Mouse (Mus musculus) embryonic facial prominence, embryonic 11.5 days (tissue): Measurements from ENCODE around the gene H2-D1. TPM values are rescaled to one million over a fixed set of nuclear protein-coding genes. Genes with fewer than 3 reads are reported as not detected.

Source experiments
- ATAC-seq: fragments of 200-750 bp; cut with Nextera tagmentation; replicated peaks from 2 replicates; pipeline ENCODE4 v1.8.0; 2017; ENCODE audit warnings: low read depth; ENCODE audit not compliant: insufficient number of reproducible peaks, low FRiP score, low TSS enrichment
- DNase-seq: peaks from one replicate; pipeline ENCODE4 v3.0.0-alpha.2; 2015; ENCODE audit warnings: low spot score
- H3K27ac ChIP-seq: fragments of 300-500 bp; sonication (generic); replicated peaks from 2 replicates; pipeline ENCODE4 v1.5.1; 2014; ENCODE audit warnings: mild to moderate bottlenecking, low read depth, low read length, control low read depth
- H3K27me3 ChIP-seq: fragments of 300-500 bp; sonication (generic); 2 replicates; pipeline ENCODE4 v1.6.1; 2014; ENCODE audit warnings: mild to moderate bottlenecking, low read length, moderate library complexity, mixed read lengths; ENCODE audit not compliant: control insufficient read depth, insufficient read depth
- H3K36me3 ChIP-seq: fragments of 300-500 bp; sonication (generic); replicated peaks from 2 replicates; pipeline ENCODE4 v1.6.1; 2014; ENCODE audit warnings: low read depth, mild to moderate bottlenecking, low read length, moderate library complexity, mixed read lengths; ENCODE audit not compliant: control insufficient read depth, insufficient read depth
- H3K4me1 ChIP-seq: fragments of 300-500 bp; sonication (generic); 2 replicates; pipeline ENCODE4 v1.6.1; 2014; ENCODE audit warnings: low read length, mixed read lengths; ENCODE audit not compliant: control insufficient read depth, insufficient read depth
- H3K4me2 ChIP-seq: fragments of 300-500 bp; sonication (generic); 2 replicates; pipeline ENCODE4 v1.6.1; 2014; ENCODE audit warnings: low read depth, mild to moderate bottlenecking, control low read depth, low read length, moderate library complexity
- H3K4me3 ChIP-seq: fragments of 300-500 bp; sonication (generic); 2 replicates; pipeline ENCODE4 v1.5.1; 2014; ENCODE audit warnings: low read depth, low read length, control low read depth
- H3K9ac ChIP-seq: fragments of 300-500 bp; sonication (generic); replicated peaks from 2 replicates; pipeline ENCODE4 v1.6.1; 2014; ENCODE audit warnings: mild to moderate bottlenecking, control low read depth, low read length
- H3K9me3 ChIP-seq: fragments of 300-500 bp; sonication (generic); replicated peaks from 2 replicates; pipeline ENCODE4 v1.6.1; 2016; ENCODE audit warnings: mild to moderate bottlenecking, low read length, inconsistent platforms, mixed read lengths; ENCODE audit not compliant: control insufficient read depth
- WGBS: fragments of 180-500 bp; shearing (Covaris S2); extraction: QIAGEN DNeasy Blood & Tissue Kit; methylation state at CpG from one replicate; pipeline ENCODE4 v1.1.7; 2014; 5-methylcytosine and 5-hydroxymethylcytosine counted together
- polyA plus RNA-seq: library from polyadenylated mRNA; unstranded; fragments of >200 nt; fragmentation: Nextera tagmentation; extraction: Ambion mirVana; gene quantifications from 2 replicates; pipeline ENCODE4 v1.2.1, GENCODE M21; 2014

H2-D1 gene
- 18.8 and 24.0 TPM in 2 replicates for polyA plus RNA-seq

- Histone ChIP-seq H3K36me3 (no peaks in the 10 kb centered on the region), H3K4me3 (peak within 1 kb of the TSS; percentile 54), H3K4me1 (no peaks in the 10 kb centered on the region), H3K27me3 (peaks cover 19% of the 10 kb centered on the region), H3K4me2 (peak within 1 kb of the TSS; percentile 95), H3K9me3 (no peaks in the 10 kb centered on the region), H3K27ac (no peak within 1 kb of the TSS), H3K9ac (peak within 1 kb of the TSS; percentile 52)
- DNase-seq (peak; percentile 86), ATAC-seq (peak; percentile 83)
- 2% methylated on average over 72 of the region's 73 CpGs for WGBS
These were observed at the start of gene H2-D1 for GRCm38 (mm10) chr17:35262664-35263522. TSS of gene H2-D1 (plus strand) at chr17:35262730.

- 92% methylated on average over 5 of the region's 5 CpGs for WGBS
- H3K4me1 ChIP-seq, result no peaks in the 10 kb centered on the region
- no peak overlapping the region for H3K9ac ChIP-seq
- H3K27ac ChIP-seq, result no peak overlapping the region
- no peak overlapping the region for H3K4me2 ChIP-seq
- ATAC-seq (no peak), DNase-seq (no peak)
- H3K36me3 ChIP-seq, result no peaks in the 10 kb centered on the region
- H3K4me3 ChIP-seq, result no peak overlapping the region
- no peaks in the 10 kb centered on the region for H3K27me3 ChIP-seq
- H3K9me3 ChIP-seq, result no peaks in the 10 kb centered on the region
These were observed 49.5 kb upstream of the H2-D1 start for GRCm38 (mm10) chr17:35213071-35213470.

GRCm38 (mm10) chr17:35218516-35219193 is 43.9 kb upstream of the H2-D1 start:
- Histone ChIP-seq H3K4me1 (no peaks in the 10 kb centered on the region), H3K9me3 (no peaks in the 10 kb centered on the region), H3K9ac (no peak overlapping the region), H3K4me3 (no peak overlapping the region), H3K27ac (no peak overlapping the region), H3K4me2 (no peak overlapping the region), H3K36me3 (no peaks in the 10 kb centered on the region), H3K27me3 (no peaks in the 10 kb centered on the region)
- DNase-seq, result no peak
- 83% methylated on average over 18 of the region's 18 CpGs for WGBS
- no peak for ATAC-seq

GRCm38 (mm10) chr17:35219601-35220041 is 42.9 kb upstream of the H2-D1 start:
- Histone ChIP-seq H3K4me3 (no peak overlapping the region), H3K27me3 (no peaks in the 10 kb centered on the region), H3K9me3 (no peaks in the 10 kb centered on the region), H3K36me3 (no peaks in the 10 kb centered on the region), H3K27ac (no peak overlapping the region), H3K4me1 (no peaks in the 10 kb centered on the region), H3K4me2 (no peak overlapping the region), H3K9ac (no peak overlapping the region)
- 84% methylated on average over 6 of the region's 6 CpGs for WGBS
- no peak for ATAC-seq
- DNase-seq, result no peak

GRCm38 (mm10) chr17:35220156-35220952 is 42.2 kb upstream of the H2-D1 start, which contains the start of gene Gm16181:
TSS of gene Gm16181 (plus strand) at chr17:35220834.
- Histone ChIP-seq H3K4me2 (no peak within 1 kb of the TSS), H3K27me3 (no peaks in the 10 kb centered on the region), H3K4me1 (no peaks in the 10 kb centered on the region), H3K4me3 (no peak within 1 kb of the TSS), H3K9me3 (no peaks in the 10 kb centered on the region), H3K36me3 (peaks cover 4% of the 10 kb centered on the region; the same call in 1 of the 2 replicates), H3K9ac (no peak within 1 kb of the TSS), H3K27ac (no peak within 1 kb of the TSS)
- ATAC-seq (no peak), DNase-seq (no peak)
- WGBS, result 79% methylated on average over 28 of the region's 28 CpGs

- ATAC-seq (no peak), DNase-seq (no peak)
- Histone ChIP-seq H3K27ac (no peak overlapping the region), H3K4me2 (no peak overlapping the region), H3K4me3 (no peak overlapping the region), H3K36me3 (peaks cover 4% of the 10 kb centered on the region; the same call in 1 of the 2 replicates), H3K9ac (no peak overlapping the region), H3K4me1 (no peaks in the 10 kb centered on the region), H3K27me3 (no peaks in the 10 kb centered on the region), H3K9me3 (no peaks in the 10 kb centered on the region)
- 77% methylated on average over 6 of the region's 6 CpGs for WGBS
These were observed 40.2 kb upstream of the H2-D1 start for GRCm38 (mm10) chr17:35222299-35222698.

- Histone ChIP-seq H3K27me3 (no peaks in the 10 kb centered on the region), H3K9me3 (no peaks in the 10 kb centered on the region), H3K27ac (no peak overlapping the region), H3K4me1 (no peaks in the 10 kb centered on the region), H3K4me3 (no peak overlapping the region), H3K9ac (no peak overlapping the region), H3K36me3 (peaks cover 4% of the 10 kb centered on the region), H3K4me2 (no peak overlapping the region)
- WGBS, result 87% methylated on average over 4 of the region's 4 CpGs
- DNase-seq, result no peak
- no peak for ATAC-seq
These were observed 37.9 kb upstream of the H2-D1 start for GRCm38 (mm10) chr17:35224641-35225040.
